Mouse (Mus musculus) E14TG2a.4 (cell line): ENCODE measurements around the gene Serpinb9f.
"Not testable (repeated sequence)": the region's sequence is repeated elsewhere in the genome, so short reads cannot be mapped to it uniquely, and the experiment has no call there.

ENCODE experiments used
- H3K27me3 ChIP-seq: 2 replicates; pipeline ENCODE4 v1.6.1; 2014; ENCODE audit warnings: low read length, control low read depth; ENCODE audit not compliant: insufficient read depth
- H3K36me3 ChIP-seq: 2 replicates; pipeline ENCODE4 v1.6.1; 2014; ENCODE audit warnings: low read length, control low read depth; ENCODE audit not compliant: insufficient read depth
- H3K4me1 ChIP-seq: replicated peaks from 2 replicates; pipeline ENCODE4 v1.6.1; 2014; ENCODE audit warnings: low read depth, low read length, control low read depth
- H3K4me3 ChIP-seq: replicated peaks from 2 replicates; pipeline ENCODE4 v1.5.1; 2014; ENCODE audit warnings: mild to moderate bottlenecking, low read length
- H3K9me3 ChIP-seq: 2 replicates; pipeline ENCODE4 v1.6.1; 2014; ENCODE audit warnings: low read length, control low read depth

Serpinb9f gene

GRCm38 (mm10) chr13:33323777-33324176 is at the start of gene Serpinb9f:
TSS of gene Serpinb9f (plus strand) at chr13:33324077.
- not testable (repeated sequence) for H3K4me1 ChIP-seq, H3K4me3 ChIP-seq, H3K27me3 ChIP-seq, H3K9me3 ChIP-seq, H3K36me3 ChIP-seq

- H3K9me3 ChIP-seq = peaks cover 15% of the 10 kb centered on the region
- not testable (repeated sequence) for H3K4me1 ChIP-seq, H3K27me3 ChIP-seq, H3K36me3 ChIP-seq, H3K4me3 ChIP-seq
Observed at GRCm38 (mm10) chr13:33308631-33309030, 15.2 kb upstream of the Serpinb9f start.

DNA sequence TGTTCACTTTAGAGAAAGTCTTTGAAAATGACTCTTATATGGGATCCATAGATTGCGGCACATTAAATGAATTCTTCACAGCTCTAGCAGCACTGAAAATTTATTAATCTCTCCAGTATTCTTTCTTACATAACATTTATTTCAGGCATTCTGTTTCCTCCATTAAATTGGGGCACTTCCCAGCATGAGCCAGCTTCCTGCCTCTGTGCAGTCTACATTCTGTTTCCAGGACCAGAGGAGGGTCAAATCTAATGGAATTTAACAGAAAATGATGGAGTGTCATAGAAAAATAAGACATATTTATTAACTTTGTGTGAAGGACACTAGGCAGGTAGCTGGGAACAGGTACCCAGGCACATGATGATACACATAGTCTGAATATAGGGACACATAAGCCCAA is 32.8 kb downstream of the Serpinb9f start:
- not testable (repeated sequence) for H3K4me3 ChIP-seq, H3K36me3 ChIP-seq, H3K4me1 ChIP-seq, H3K9me3 ChIP-seq, H3K27me3 ChIP-seq
